Mouse (Mus musculus): Measurements from ENCODE around the gene Caprin1.

The Caprin1 gene

DNA sequence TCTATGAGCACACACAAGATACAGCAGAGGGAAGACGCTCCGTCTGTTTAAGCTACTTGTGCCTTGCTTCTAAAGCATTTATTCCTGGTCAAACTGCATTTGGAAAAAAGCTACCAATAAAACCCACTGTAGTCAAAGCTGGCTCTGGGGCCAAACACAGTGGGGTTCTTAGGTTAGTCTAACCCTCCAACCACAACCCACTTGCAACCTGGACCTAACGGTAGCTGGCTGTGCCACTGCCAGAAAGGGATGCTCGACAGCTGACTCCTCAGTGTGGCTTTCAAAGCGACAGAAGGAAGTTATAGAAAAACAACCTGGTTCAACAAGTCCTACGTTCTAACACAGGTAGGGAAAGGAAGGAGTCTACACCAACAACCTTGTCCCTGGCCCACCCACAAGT is 66.0 kb downstream of the Caprin1 start:
- no peak for DNase-seq (ENCODE audit: extremely low spot score, low spot score)

- DNase-seq (ENCODE audit: extremely low spot score, low spot score) = no peak
These were observed 66.5 kb downstream of the Caprin1 start for GRCm38 (mm10) chr2:103730999-103731398.

GRCm38 (mm10) chr2:103728027-103728540 is 69.4 kb downstream of the Caprin1 start:
- no peak for DNase-seq (ENCODE audit: extremely low spot score, low spot score)

DNA sequence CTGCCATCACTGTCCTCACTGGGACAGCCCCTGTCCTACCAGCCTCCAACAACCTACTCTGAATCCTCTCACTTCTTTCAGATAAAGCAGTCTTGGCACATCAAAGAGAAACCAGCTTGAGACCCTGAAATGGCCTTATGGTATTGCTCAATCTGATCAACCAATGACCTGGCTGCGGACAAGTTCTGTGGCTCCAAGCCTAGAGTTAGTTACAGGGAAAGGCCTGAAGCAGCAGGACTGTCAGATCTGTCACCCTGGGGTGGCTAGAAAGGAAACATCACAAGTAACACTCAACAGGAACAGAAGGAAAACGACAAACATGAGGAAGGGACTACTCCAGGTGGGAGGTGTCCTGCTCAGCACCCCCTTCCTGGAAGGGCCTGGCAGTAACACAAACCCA is 72.9 kb downstream of the Caprin1 start:
- no peak for DNase-seq (ENCODE audit: extremely low spot score, low spot score)

DNA sequence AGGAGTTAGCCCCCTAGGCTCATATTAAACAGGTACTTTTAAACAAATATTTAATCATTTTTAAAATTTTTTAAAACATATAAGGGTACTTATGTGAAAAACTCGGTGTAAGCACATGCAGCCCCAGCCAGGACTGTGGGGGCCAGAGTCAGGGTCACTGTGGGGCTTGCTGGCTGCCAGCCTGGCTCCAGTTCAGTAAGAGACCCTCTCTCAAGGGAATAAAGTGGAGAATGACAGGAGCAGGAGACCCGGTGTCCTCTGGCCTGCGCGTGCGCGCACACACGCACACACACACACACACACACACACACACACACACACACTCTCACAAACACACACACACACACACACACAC is 78.2 kb downstream of the Caprin1 start:
- no peak for DNase-seq (ENCODE audit: extremely low spot score, low spot score)

GRCm38 (mm10) chr2:103718594-103719291 is 78.7 kb downstream of the Caprin1 start:
- peak; percentile 72 for DNase-seq (ENCODE audit: extremely low spot score, low spot score)

DNA sequence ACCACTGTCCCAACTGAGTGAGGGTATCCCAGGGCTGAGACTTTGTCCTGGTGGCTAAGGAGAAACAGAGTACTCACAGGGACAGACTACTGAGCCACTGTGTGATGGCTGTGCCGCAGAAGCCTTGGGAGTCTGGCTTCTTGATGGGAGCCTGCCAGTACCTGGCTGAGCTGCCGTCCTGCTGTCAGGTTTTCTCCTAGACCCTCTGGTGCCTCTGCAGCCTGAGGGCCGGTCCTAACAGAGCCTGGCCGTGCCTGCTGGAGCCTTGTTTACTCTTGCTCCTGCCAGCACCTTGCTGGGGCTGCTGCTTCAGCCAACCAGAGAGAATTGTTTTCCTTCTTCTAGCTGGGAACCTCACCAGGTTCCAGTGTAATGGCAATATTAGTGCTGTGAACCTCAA is 83.0 kb downstream of the Caprin1 start:
- DNase-seq (ENCODE audit: extremely low spot score, low spot score) = no peak

DNA sequence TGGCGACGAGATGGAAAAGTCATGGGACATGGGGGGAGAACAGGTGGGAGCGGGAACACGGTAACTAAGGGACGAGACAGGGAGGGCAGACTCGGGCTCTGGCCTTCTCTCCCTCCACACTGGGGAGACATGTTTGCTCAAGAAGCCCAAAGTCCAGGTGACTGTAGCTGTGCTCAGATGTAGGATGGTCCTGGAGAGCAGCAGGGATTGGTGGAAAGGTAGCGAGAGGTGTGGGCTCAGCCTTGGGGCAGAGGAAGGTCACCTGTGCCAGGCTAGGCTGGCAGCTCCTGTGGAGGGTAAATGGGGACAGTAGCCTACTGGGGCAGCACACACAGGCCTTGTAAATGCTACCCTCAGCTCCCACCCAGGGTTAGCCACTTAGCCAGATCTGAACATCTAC is 83.6 kb downstream of the Caprin1 start:
- DNase-seq (ENCODE audit: extremely low spot score, low spot score) = no peak
